Mouse (Mus musculus) cerebellum, adult 18-20 months (tissue): ENCODE results near the gene Syngr3.
A peak's percentile ranks its signal among the peaks of the same experiment; 100 is the strongest.
"Not testable (repeated sequence)": the region's sequence is repeated elsewhere in the genome, so short reads cannot be mapped to it uniquely, and the experiment has no call there.

Experiments used
- DNase-seq, 2 experiments: peaks; one replicate each; pipeline ENCODE4 v3.0.0; 2021

Gene Syngr3

GRCm38 (mm10) chr17:24719494-24720222, 29.9 kb upstream of the Syngr3 start:
- peak; percentile 97 to 99 for DNase-seq

- DNase-seq = not testable (repeated sequence)
These were observed 29.2 kb upstream of the Syngr3 start for GRCm38 (mm10) chr17:24718938-24719337.

GRCm38 (mm10) chr17:24717943-24718342, 28.2 kb upstream of the Syngr3 start, which contains the start of the genes Rnf151 and Rps2:
Rnf151 (minus strand) TSS chr17:24718063.
Rps2 (plus strand) TSS chr17:24718116.
- no peak for DNase-seq

GRCm38 (mm10) chr17:24716166-24716682, 26.5 kb upstream of the Syngr3 start:
- no peak for DNase-seq

- no peak for DNase-seq
These were observed 25.8 kb upstream of the Syngr3 start for GRCm38 (mm10) chr17:24715556-24715955.

GRCm38 (mm10) chr17:24708646-24709045, 18.9 kb upstream of the Syngr3 start:
- no peak for DNase-seq

- no peak for DNase-seq
These were observed 18.2 kb upstream of the Syngr3 start for GRCm38 (mm10) chr17:24707801-24708425.

GRCm38 (mm10) chr17:24706982-24707800, 17.4 kb upstream of the Syngr3 start, which contains the start of gene Tbl3:
Tbl3 (minus strand) TSS chr17:24707660.
- DNase-seq = peak; percentile 92 to 96

GRCm38 (mm10) chr17:24705821-24706220, 16.1 kb upstream of the Syngr3 start:
- peak in 1 of 2 experiments; percentile 3 for DNase-seq

- DNase-seq = no peak
These were observed 11.5 kb upstream of the Syngr3 start for GRCm38 (mm10) chr17:24701251-24701650.

- no peak for DNase-seq
These were observed 9.7 kb upstream of the Syngr3 start for GRCm38 (mm10) chr17:24699473-24699872.

- no peak for DNase-seq
These were observed 9.0 kb upstream of the Syngr3 start for GRCm38 (mm10) chr17:24698715-24699114.

GRCm38 (mm10) chr17:24697985-24698384, 8.2 kb upstream of the Syngr3 start:
- DNase-seq = no peak

GRCm38 (mm10) chr17:24696011-24696697, 6.4 kb upstream of the Syngr3 start, which contains the start of the genes Gfer and Noxo1:
Gfer (minus strand) TSS chr17:24696156.
Noxo1 (plus strand) TSS chr17:24696234.
- DNase-seq = peak; percentile 89 to 91

GRCm38 (mm10) chr17:24695326-24696010, 5.7 kb upstream of the Syngr3 start:
- no peak for DNase-seq

- no peak for DNase-seq
These were observed 2.6 kb upstream of the Syngr3 start for GRCm38 (mm10) chr17:24692385-24692784.

GRCm38 (mm10) chr17:24687599-24687998, 2.2 kb downstream of the Syngr3 start:
- DNase-seq = no peak

- DNase-seq = peak; percentile 53 to 54
These were observed 2.6 kb downstream of the Syngr3 start for GRCm38 (mm10) chr17:24687146-24687595.

- DNase-seq = peak in 1 of 2 experiments; percentile 38
These were observed 3.2 kb downstream of the Syngr3 start for GRCm38 (mm10) chr17:24686514-24686913.

GRCm38 (mm10) chr17:24677500-24678080, 12.2 kb downstream of the Syngr3 start:
- peak in 1 of 2 experiments; percentile 2 for DNase-seq

- DNase-seq = no peak
These were observed 12.9 kb downstream of the Syngr3 start for GRCm38 (mm10) chr17:24676877-24677276.
